Mouse (Mus musculus): ENCODE results near the gene Smoc1. TPM values are rescaled to one million over a fixed set of nuclear protein-coding genes. Genes with fewer than 3 reads are reported as not detected.

The Smoc1 gene
- polyA plus RNA-seq, 1 experiment: 9.8 TPM

GRCm38 (mm10) chr12:81097267-81097666 is 70.7 kb downstream of the Smoc1 start:
- Histone ChIP-seq H3K36me3 (ENCODE audit: control insufficient read depth, insufficient read depth, low read length) (no peaks in the 10 kb centered on the region), H3K4me3 (ENCODE audit: control insufficient read depth, low read depth, low read length) (no peak overlapping the region), H3K27ac (ENCODE audit: control insufficient read depth, insufficient read depth, low read depth, low read length) (no peak overlapping the region), H3K4me1 (ENCODE audit: control insufficient read depth, insufficient read depth, low read length) (no peaks in the 10 kb centered on the region), H3K27me3 (ENCODE audit: control insufficient read depth, insufficient read depth, low read length) (no peaks in the 10 kb centered on the region)
- TF ChIP-seq CTCF (IDR thresholded peaks at IDR 0.05; ENCODE audit: control insufficient read depth, insufficient read depth, insufficient replicate concordance, low read depth, low read length) (no peak), POLR2A (IDR thresholded peaks at IDR 0.05; ENCODE audit: control insufficient read depth, low read depth, low read length) (no peak)

GRCm38 (mm10) chr12:81097738-81098137 is 71.1 kb downstream of the Smoc1 start:
- Histone ChIP-seq H3K36me3 (ENCODE audit: control insufficient read depth, insufficient read depth, low read length) (no peaks in the 10 kb centered on the region), H3K4me1 (ENCODE audit: control insufficient read depth, insufficient read depth, low read length) (no peaks in the 10 kb centered on the region), H3K27me3 (ENCODE audit: control insufficient read depth, insufficient read depth, low read length) (no peaks in the 10 kb centered on the region), H3K27ac (ENCODE audit: control insufficient read depth, insufficient read depth, low read depth, low read length) (no peak overlapping the region), H3K4me3 (ENCODE audit: control insufficient read depth, low read depth, low read length) (no peak overlapping the region)
- TF ChIP-seq POLR2A (IDR thresholded peaks at IDR 0.05; ENCODE audit: control insufficient read depth, low read depth, low read length) (no peak), CTCF (IDR thresholded peaks at IDR 0.05; ENCODE audit: control insufficient read depth, insufficient read depth, insufficient replicate concordance, low read depth, low read length) (no peak)

DNA sequence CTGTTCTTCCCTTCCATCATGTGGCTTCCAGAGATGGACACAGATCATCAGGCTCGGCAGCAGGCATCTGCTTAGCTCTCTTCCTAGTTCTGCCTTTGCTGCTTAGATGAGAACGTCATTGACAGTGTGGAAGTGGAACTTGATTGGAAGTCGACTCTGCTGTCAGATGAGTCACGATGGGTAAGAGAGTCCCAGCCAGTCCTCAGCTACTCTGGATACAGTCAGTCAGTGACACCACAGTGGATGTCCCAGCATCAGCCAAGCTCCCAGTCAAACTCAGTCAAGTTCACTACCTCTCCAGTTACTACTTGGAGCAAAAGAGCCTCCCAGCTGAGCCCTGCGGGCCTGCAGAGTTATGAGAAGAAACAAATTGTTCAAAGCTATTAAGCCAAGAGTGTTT is 72.6 kb downstream of the Smoc1 start:
- no peak overlapping the region for H3K4me3 ChIP-seq (ENCODE audit: control insufficient read depth, low read depth, low read length)
- no peaks in the 10 kb centered on the region for H3K27me3 ChIP-seq (ENCODE audit: control insufficient read depth, insufficient read depth, low read length)
- H3K4me1 ChIP-seq (ENCODE audit: control insufficient read depth, insufficient read depth, low read length): no peaks in the 10 kb centered on the region
- H3K36me3 ChIP-seq (ENCODE audit: control insufficient read depth, insufficient read depth, low read length): no peaks in the 10 kb centered on the region
- no peak overlapping the region for H3K27ac ChIP-seq (ENCODE audit: control insufficient read depth, insufficient read depth, low read depth, low read length)
- TF ChIP-seq POLR2A (IDR thresholded peaks at IDR 0.05; ENCODE audit: control insufficient read depth, low read depth, low read length): no peak
- no peak for TF ChIP-seq CTCF (IDR thresholded peaks at IDR 0.05; ENCODE audit: control insufficient read depth, insufficient read depth, insufficient replicate concordance, low read depth, low read length)

GRCm38 (mm10) chr12:81101691-81102090 is 75.1 kb downstream of the Smoc1 start:
- Histone ChIP-seq H3K36me3 (ENCODE audit: control insufficient read depth, insufficient read depth, low read length) (no peaks in the 10 kb centered on the region), H3K4me1 (ENCODE audit: control insufficient read depth, insufficient read depth, low read length) (no peaks in the 10 kb centered on the region; the same call in 1 of the 2 replicates), H3K4me3 (ENCODE audit: control insufficient read depth, low read depth, low read length) (no peak overlapping the region), H3K27me3 (ENCODE audit: control insufficient read depth, insufficient read depth, low read length) (no peaks in the 10 kb centered on the region), H3K27ac (ENCODE audit: control insufficient read depth, insufficient read depth, low read depth, low read length) (no peak overlapping the region)
- no peak for TF ChIP-seq POLR2A (IDR thresholded peaks at IDR 0.05; ENCODE audit: control insufficient read depth, low read depth, low read length)
- no peak for TF ChIP-seq CTCF (IDR thresholded peaks at IDR 0.05; ENCODE audit: control insufficient read depth, insufficient read depth, insufficient replicate concordance, low read depth, low read length)

DNA sequence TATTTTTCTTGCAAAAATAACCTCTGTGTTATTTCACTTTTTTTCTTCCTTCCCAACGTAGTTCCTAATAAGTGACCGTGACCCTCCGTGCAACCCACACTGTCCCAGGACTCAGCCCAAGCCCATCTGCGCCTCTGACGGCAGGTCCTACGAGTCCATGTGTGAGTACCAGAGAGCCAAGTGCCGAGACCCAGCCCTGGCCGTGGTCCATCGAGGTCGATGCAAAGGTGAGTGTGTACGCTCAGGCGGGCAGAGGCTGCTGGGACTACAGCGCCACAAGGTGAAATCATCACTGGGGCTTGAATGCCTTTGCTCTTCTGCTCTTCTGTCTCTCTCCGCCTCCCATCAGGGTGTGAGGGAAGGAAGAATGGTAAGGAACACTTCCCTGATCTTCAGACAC is 77.9 kb downstream of the Smoc1 start:
- Histone ChIP-seq H3K4me3 (ENCODE audit: control insufficient read depth, low read depth, low read length) (no peak overlapping the region), H3K27me3 (ENCODE audit: control insufficient read depth, insufficient read depth, low read length) (no peaks in the 10 kb centered on the region), H3K4me1 (ENCODE audit: control insufficient read depth, insufficient read depth, low read length) (no peaks in the 10 kb centered on the region; the same call in 1 of the 2 replicates), H3K27ac (ENCODE audit: control insufficient read depth, insufficient read depth, low read depth, low read length) (no peak overlapping the region), H3K36me3 (ENCODE audit: control insufficient read depth, insufficient read depth, low read length) (no peaks in the 10 kb centered on the region)
- no peak for TF ChIP-seq CTCF (IDR thresholded peaks at IDR 0.05; ENCODE audit: control insufficient read depth, insufficient read depth, insufficient replicate concordance, low read depth, low read length)

GRCm38 (mm10) chr12:81105721-81106633 is 79.4 kb downstream of the Smoc1 start:
- H3K27ac ChIP-seq (ENCODE audit: control insufficient read depth, insufficient read depth, low read depth, low read length): no peak overlapping the region
- no peaks in the 10 kb centered on the region; the same call in 1 of the 2 replicates for H3K4me1 ChIP-seq (ENCODE audit: control insufficient read depth, insufficient read depth, low read length)
- H3K4me3 ChIP-seq (ENCODE audit: control insufficient read depth, low read depth, low read length): no peak overlapping the region
- no peak for TF ChIP-seq CTCF (IDR thresholded peaks at IDR 0.05; ENCODE audit: control insufficient read depth, insufficient read depth, insufficient replicate concordance, low read depth, low read length)
- TF ChIP-seq POLR2A (IDR thresholded peaks at IDR 0.05; ENCODE audit: control insufficient read depth, low read depth, low read length): no peak
- no peaks in the 10 kb centered on the region for H3K36me3 ChIP-seq (ENCODE audit: control insufficient read depth, insufficient read depth, low read length)
- H3K27me3 ChIP-seq (ENCODE audit: control insufficient read depth, insufficient read depth, low read length): no peaks in the 10 kb centered on the region

DNA sequence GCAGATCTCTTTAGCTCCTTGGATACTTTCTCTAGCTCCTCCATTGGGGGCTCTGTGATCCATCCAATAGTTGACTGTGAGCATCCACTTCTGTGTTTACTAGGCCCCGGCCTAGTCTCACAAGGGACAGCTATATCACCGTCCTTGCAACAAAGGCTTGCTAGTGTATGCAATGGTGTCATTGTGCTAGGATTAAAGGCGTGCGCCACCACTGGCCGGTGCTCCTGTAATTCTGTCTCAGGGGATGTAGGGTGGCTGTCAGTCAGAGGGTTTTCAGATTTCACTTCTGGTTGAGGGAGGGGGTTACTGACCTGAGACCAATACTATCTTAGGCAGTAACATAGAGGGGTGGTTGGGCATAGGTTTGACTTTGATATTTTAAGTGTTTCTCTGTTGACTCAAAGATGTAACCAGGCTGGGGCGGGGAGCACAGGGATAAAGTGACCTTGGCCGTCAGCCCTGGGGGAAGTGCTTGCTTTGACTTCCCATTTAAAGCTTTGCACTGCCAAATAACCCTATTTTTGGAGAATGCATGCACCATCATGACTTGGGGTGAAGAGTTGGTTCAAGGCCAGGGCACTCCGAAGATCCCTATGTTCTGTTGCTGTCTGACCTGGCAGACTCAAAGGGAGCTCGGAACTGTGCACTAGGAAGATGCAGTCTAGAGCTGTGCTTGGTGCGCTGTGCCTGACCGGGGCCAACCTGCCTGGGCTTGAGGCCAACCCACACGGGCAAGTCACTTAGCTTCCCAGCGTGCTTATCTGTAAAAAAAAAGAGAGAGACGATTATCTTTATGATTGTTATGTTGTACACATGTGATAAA is 80.9 kb downstream of the Smoc1 start:
- TF ChIP-seq POLR2A (IDR thresholded peaks at IDR 0.05; ENCODE audit: control insufficient read depth, low read depth, low read length) (no peak), CTCF (IDR thresholded peaks at IDR 0.05; ENCODE audit: control insufficient read depth, insufficient read depth, insufficient replicate concordance, low read depth, low read length) (no peak)
- H3K27ac ChIP-seq (ENCODE audit: control insufficient read depth, insufficient read depth, low read depth, low read length): no peak overlapping the region
- no peaks in the 10 kb centered on the region; the same call in 1 of the 2 replicates for H3K4me1 ChIP-seq (ENCODE audit: control insufficient read depth, insufficient read depth, low read length)
- no peaks in the 10 kb centered on the region for H3K27me3 ChIP-seq (ENCODE audit: control insufficient read depth, insufficient read depth, low read length)
- H3K36me3 ChIP-seq (ENCODE audit: control insufficient read depth, insufficient read depth, low read length): no peaks in the 10 kb centered on the region
- no peak overlapping the region for H3K4me3 ChIP-seq (ENCODE audit: control insufficient read depth, low read depth, low read length)

All from testis, adult 2 months (tissue).